Mouse (Mus musculus) embryonic stem cell, embryonic (primary cell): Measurements from ENCODE around the gene Slc8b1.

ENCODE experiments used
- CTCF ChIA-PET, 4 experiments: fragments of 300-600 bp in 2 of 4; fragments of 350-600 bp in 2 of 4; sonication (Branson Sonifier 250); formaldehyde crosslinking; loops; one replicate each; lab custom pipeline; 2022; ENCODE audit warnings: inconsistent platforms in 2 of 4; lab: Charles Lee
- POLR2A ChIA-PET, 4 experiments: fragments of 300-600 bp in 2 of 4; fragments of 350-600 bp in 2 of 4; sonication (Branson Sonifier 250); formaldehyde crosslinking; loops; one replicate each; lab custom pipeline; 2022; ENCODE audit warnings: antibody characterized with exemption in 4 of 4, inconsistent platforms in 1 of 4; lab: Charles Lee

Slc8b1 gene

DNA sequence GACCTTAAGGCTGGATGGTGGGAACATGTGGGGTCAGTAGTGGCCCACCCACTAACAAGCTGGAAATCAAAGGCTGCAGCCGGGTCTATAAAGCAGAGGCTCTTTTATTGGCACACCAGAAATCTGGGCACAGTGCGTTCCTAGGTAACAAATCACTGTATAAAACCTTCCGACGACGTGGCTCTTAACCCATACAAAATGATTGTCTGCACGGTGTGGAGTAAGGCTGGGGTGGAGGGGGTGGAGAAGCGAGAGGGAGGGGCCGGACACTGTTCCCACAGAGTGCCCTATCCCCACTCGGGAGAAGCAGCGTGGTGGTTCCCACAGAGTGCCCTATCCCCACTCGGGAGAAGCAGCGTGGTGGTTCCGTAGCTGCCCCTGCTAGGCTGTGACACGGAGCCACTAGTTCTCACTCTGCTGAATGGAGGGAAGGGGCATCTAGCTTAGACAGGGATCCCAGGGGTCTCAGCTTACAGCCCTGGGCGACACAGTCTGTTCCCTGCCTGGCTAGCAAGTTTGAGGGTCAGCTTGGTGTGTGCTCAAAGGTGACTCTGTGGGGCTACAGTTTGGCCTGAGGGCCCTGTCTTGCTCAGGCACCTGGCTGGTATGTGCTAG, 23.2 kb downstream of the Slc8b1 start:
- POLR2A ChIA-PET, result interaction anchor here in 2 of 4 experiments (0.6 to 1.6 kb wide), 6 partner anchors 9 to 129 kb away, joined by 3 to 6 read pairs (median 3); no protein-coding TSS in a partner anchor
- CTCF ChIA-PET, result interaction anchor here in 2 of 4 experiments (0.6 to 1.7 kb wide), 4 partner anchors 8 to 61 kb away, joined by 3 to 8 read pairs (median 4); no protein-coding TSS in a partner anchor

DNA sequence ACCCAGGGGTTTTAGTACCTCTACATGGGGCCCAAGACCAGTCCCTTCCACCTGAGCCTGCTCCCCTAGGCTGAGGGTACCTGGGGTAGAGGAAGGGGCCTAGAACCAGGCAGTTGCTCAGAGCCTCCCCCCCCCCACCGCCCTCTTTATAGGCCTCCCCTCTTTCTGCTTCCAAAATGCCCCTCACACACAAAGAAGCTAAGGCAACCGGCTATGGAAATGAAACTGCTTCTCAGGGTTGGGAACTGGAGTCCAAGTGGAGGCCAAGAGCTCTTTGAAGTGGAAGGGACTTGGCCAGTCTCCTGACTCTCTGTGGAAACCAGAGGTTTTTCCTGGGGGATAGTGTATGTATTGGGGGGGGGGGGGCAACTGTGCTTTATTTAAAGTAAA, 23.7 kb downstream of the Slc8b1 start:
- ChIA-PET POLR2A (interaction anchor here in 3 of 4 experiments (0.6 to 1.9 kb wide), 16 partner anchors 9 to 797 kb away, joined by 3 to 14 read pairs (median 3); partner anchors contain the start of gene Slc8b1 (in 1 of the 3)), CTCF (interaction anchor here in 3 of 4 experiments (0.6 to 1.7 kb wide), 10 partner anchors 9 to 428 kb away, joined by 3 to 8 read pairs (median 4); no protein-coding TSS in a partner anchor)

DNA sequence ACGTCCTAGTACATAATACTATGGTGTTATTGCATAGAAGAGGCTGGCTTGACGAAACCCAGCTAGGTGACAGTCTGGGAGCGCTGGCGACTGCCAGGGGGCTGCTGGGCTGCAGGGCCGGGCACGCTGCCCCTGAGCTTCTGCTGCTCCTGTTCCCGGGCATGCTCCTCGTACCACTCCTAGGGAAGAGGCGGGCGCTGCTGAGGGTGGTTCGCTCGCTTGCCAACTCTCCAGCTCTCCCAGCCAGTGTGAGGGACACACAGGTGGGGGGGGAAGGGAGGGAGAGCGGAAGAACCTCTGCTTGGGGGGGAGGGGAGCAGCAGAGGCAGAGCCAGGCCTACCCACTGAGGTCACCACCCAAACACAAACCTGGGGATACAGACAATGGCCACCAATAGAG, 25.1 kb downstream of the Slc8b1 start:
- POLR2A ChIA-PET, result interaction anchor here in 3 of 4 experiments (0.6 to 1.9 kb wide), 16 partner anchors 9 to 774 kb away, joined by 3 to 14 read pairs (median 4); partner anchors contain the start of gene Slc8b1 (in 1 of the 3)
- CTCF ChIA-PET, result interaction anchor here in 2 of 4 experiments (0.6 to 1.8 kb wide), 6 partner anchors 8 to 65 kb away, joined by 3 to 8 read pairs (median 6); no protein-coding TSS in a partner anchor

DNA sequence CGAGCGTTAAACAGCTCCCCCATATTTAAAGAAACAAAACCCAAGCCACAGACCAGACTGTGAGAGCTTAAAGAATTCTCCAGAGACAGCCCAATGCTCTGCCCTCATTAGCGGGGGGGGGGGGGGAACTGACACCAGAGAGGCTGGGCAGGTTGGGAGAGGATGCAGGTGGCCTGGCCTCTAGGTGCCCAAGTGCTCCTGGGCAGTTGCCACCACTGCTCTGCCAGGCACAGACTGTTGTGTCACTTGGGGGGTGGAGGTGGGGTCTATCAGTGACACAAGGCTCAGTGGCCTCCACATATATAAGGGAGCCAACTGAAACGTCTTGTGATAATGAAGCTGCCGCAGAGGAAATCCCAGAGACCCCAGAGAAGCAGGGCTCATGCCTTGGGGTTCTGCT, 25.7 kb downstream of the Slc8b1 start:
- ChIA-PET CTCF (interaction anchor here in 3 of 4 experiments (0.6 to 1.9 kb wide), 9 partner anchors 11 to 65 kb away, joined by 3 to 7 read pairs (median 5); no protein-coding TSS in a partner anchor), POLR2A (interaction anchor here in 2 of 4 experiments (0.5 to 1.9 kb wide), 12 partner anchors 12 to 703 kb away, joined by 3 to 14 read pairs (median 4); partner anchors contain the start of gene Slc8b1 (in 1 of the 2))

DNA sequence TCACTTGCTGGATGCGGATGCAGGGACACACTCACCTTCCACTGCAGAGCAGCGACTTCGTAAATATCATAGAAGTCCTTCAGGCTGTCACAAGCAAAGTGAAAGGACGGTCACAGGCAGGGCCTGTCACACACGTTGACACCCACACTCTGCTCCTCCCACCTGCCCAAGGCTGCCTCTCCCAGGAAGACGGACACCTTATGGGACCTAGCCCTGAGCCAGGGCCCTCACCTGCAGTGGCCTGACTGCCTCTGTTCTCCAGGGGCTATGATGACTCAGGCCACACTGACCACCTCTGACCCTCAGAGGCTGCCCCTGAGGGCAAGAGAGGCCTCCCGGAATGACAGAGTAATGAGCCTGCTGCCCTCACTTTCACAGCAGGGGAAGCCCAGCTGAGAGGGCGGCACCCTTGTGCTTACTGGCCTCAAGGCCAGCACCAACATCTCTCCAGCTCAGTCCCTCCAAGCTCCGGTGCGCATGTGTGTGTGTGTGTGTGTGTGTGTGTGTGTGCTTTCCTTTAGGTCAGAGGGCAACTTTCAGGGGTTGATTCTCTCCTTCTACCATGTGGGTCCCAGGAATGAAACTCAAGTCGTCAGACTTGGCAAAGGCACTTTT, 37.4 kb downstream of the Slc8b1 start:
- POLR2A ChIA-PET, result interaction anchor here in 2 of 4 experiments (0.7 to 2.3 kb wide), 3 partner anchors 10 to 64 kb away, joined by 3 to 6 read pairs (median 3); partner anchors contain the start of genes Ddx54 (in 1 of the 2) and Rita1 (in 1 of the 2)
- CTCF ChIA-PET, result interaction anchor here in 3 of 4 experiments (0.6 kb wide), 3 partner anchors 18 to 892 kb away, joined by 3 to 5 read pairs (median 3); no protein-coding TSS in a partner anchor

DNA sequence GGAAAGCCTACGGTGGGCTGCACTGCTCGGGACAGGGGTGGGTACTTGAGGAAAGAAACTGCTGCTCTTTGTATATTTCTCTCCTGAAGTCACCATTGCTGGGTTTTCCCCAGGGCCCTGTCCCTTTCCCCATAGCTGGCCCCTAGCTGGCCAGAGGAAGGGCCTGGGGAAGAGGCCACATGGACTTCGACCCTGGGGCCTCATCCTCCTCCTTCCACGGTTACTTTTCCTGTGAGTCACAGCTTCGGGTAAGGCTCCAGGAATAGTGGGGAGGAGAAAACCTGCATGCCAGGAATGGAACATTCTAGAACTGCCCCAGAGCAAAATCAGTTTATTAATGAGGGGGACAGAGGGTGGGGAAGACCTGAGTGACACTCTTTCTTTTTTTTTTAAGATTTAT, 39.2 kb downstream of the Slc8b1 start:
- ChIA-PET POLR2A (interaction anchor here in 3 of 4 experiments (0.6 to 1.3 kb wide), 4 partner anchors 8 to 335 kb away, joined by 3 to 5 read pairs (median 4); no protein-coding TSS in a partner anchor), CTCF (interaction anchor here in 3 of 4 experiments (0.6 to 1.0 kb wide), 4 partner anchors 47 to 85 kb away, joined by 3 to 7 read pairs (median 4); partner anchors contain the start of gene Plbd2 (in 2 of the 3))

DNA sequence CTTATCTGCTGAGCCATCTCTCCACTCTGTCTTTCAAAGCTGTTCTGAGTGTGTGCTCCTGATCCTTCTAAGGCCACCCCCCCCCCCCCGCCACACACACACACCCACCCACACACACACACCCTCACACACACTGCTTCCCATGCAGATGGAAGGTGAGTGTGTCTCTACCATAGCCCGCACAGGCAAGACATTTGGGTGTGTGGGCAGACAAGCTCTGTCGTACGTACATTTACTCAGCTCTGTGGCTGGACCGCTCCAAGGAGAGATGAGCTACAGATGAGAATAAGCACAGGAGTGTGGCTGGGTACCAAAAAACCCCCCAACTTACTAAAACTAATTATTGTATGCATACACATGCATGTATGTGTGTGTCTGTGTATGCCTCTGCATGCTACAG, 39.7 kb downstream of the Slc8b1 start:
- CTCF ChIA-PET, result interaction anchor here in 3 of 4 experiments (0.5 to 1.0 kb wide), 3 partner anchors 51 to 399 kb away, joined by 3 to 7 read pairs (median 3); no protein-coding TSS in a partner anchor
- POLR2A ChIA-PET, result interaction anchor here in 3 of 4 experiments (0.6 to 1.5 kb wide), 5 partner anchors 8 to 42 kb away, joined by 3 to 6 read pairs (median 4); no protein-coding TSS in a partner anchor

DNA sequence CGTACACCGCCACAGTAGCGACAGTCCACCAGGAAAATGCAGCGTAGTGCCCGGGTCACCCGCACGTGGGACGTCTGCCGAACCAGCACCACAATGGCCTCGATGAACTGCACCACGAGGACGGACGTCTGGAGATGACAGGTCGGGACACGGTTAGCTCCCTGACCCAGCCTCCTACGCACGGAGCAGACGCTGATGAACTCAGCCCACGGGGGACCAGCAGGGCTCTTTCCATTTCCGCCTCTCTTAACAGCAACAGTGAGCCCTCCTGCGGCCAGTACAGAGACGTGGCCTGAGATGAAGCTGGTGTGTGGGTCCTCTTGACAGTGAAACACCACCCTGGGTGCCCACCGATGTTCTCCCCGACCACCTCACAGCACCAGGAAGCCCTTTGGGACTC, 44.9 kb downstream of the Slc8b1 start:
- POLR2A ChIA-PET, result interaction anchor here in 3 of 4 experiments (0.9 to 1.3 kb wide), 4 partner anchors 8 to 79 kb away, joined by 3 read pairs; partner anchors contain the start of gene Sds (in 1 of the 3)
- CTCF ChIA-PET, result interaction anchor here in 1 of 4 experiments (0.7 kb wide), 1 partner anchor 70 kb away, joined by 4 read pairs; no protein-coding TSS in a partner anchor

DNA sequence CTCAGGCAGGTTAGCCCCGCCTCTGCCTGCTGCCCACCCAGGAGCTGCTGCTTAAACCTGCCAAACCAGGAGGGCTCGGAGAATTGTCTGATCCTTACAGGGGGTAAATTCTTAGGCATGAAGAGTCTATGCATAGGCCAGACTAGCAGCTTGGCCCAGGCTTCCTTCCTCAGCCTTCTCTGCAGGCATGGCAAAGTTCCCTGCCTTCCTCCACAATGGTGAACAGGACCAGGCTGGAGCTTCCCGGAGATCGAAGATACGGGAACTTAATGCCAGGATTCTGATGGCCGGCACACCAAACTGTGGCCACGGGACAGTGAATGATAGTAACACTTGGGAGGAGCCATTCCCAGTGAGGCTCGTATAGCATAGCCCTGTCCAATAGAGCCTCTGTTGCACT, 47.1 kb downstream of the Slc8b1 start:
- POLR2A ChIA-PET, result interaction anchor here in 3 of 4 experiments (0.6 to 1.6 kb wide), 18 partner anchors 8 to 1184 kb away, joined by 3 to 8 read pairs (median 4); partner anchors contain the start of genes Iqcd (in 1 of the 3), Slc8b1 (in 1 of the 3) and Tpcn1 (in 1 of the 3)
- CTCF ChIA-PET, result interaction anchor here in 3 of 4 experiments (0.5 to 2.2 kb wide), 4 partner anchors 47 to 101 kb away, joined by 3 to 6 read pairs (median 3); no protein-coding TSS in a partner anchor

DNA sequence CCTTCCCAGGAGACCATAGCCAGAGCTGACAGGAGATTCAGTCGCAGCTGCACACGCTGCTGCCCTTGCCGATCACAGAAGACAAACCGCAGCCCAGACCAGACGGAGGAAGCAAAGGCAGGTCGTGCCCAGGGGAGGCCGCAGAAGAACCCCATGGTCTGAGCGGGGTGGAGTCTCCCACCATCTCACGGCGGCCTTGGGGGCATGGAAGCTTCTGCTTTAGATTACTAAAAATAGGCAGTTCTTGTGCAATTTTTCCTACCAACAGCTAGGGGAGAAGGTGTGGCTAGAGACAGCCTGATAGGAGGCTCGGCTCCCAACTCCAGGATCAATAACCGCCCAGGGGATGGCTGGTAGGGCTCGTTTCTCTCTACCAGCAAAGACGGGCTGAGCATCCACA, 47.8 kb downstream of the Slc8b1 start:
- ChIA-PET POLR2A (interaction anchor here in 2 of 4 experiments (0.6 to 1.6 kb wide), 13 partner anchors 9 to 68 kb away, joined by 3 to 6 read pairs (median 3); partner anchors contain the start of genes Iqcd (in 1 of the 2), Slc8b1 (in 1 of the 2) and Tpcn1 (in 1 of the 2)), CTCF (interaction anchor here in 3 of 4 experiments (0.6 to 2.2 kb wide), 3 partner anchors 44 to 47 kb away, joined by 3 to 6 read pairs (median 4); no protein-coding TSS in a partner anchor)

DNA sequence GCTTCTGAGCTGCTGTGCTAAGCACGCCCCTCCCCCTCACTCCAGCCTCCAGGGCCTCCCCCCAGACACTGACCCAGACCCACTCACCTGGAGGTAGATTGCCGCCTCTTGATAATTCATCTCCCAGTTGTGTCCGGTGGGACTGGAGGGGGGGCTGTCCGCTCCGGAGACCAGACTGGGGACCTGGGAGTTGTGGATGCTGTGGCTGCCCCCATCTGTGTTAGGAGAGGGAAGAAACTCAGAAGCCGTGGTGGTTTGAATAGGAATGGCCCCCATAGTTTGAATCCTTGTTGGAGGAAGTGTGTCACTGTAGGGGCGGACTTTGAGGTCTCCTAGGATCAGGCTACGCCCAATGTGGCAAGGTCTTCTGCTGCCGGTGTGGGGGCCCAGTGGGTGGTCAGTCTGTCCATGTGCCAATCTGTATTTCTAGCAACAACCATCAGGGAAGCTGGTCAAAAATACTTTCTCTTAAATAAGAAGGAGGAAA, 49.2 kb downstream of the Slc8b1 start:
- CTCF ChIA-PET, result interaction anchor here in 2 of 4 experiments (0.6 to 0.9 kb wide), 6 partner anchors 18 to 409 kb away, joined by 3 to 5 read pairs (median 4); no protein-coding TSS in a partner anchor
- POLR2A ChIA-PET, result interaction anchor here in 3 of 4 experiments (0.6 to 1.8 kb wide), 10 partner anchors 9 to 1751 kb away, joined by 3 to 7 read pairs (median 4); partner anchors contain the start of gene Plbd2 (in 1 of the 3)

DNA sequence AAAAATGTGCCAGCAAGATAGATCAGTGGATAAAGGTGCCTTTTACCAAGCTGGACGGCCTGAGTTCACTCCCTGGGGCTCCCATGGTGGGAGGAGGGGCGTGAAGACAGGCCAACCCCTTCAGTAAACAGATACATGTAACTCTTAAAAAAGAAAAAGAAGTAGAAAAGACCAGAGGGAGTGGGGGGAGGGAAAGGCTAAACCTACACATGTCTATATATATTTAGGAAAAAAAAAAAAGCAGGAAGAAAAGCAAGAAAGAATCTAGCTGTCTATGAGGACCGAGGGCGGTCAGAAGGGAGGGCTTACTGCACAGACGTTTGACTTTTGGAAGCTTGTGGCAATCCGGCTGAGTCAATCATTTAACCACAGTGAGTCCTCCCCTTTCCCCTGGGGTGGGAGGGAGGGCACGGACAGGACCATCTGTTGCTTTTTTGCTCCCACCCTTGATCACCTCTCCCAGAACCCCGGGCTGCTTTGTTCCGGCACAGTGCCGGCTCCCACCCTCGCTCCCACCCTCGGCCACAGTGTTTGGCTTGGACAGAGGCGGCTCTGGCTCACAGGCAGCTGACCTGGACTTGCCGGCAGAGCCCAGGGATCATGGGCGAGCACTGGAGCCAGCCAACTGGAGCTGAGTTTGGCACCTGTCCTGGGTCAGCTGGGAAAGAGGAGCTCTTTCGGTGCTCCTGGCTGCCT, 49.8 kb downstream of the Slc8b1 start:
- CTCF ChIA-PET, result interaction anchor here in 3 of 4 experiments (0.6 to 1.0 kb wide), 9 partner anchors 12 to 408 kb away, joined by 3 to 5 read pairs (median 4); no protein-coding TSS in a partner anchor
- POLR2A ChIA-PET, result interaction anchor here in 3 of 4 experiments (0.6 to 1.8 kb wide), 23 partner anchors 10 to 1750 kb away, joined by 3 to 7 read pairs (median 4); partner anchors contain the start of gene Plbd2 (in 1 of the 3)

DNA sequence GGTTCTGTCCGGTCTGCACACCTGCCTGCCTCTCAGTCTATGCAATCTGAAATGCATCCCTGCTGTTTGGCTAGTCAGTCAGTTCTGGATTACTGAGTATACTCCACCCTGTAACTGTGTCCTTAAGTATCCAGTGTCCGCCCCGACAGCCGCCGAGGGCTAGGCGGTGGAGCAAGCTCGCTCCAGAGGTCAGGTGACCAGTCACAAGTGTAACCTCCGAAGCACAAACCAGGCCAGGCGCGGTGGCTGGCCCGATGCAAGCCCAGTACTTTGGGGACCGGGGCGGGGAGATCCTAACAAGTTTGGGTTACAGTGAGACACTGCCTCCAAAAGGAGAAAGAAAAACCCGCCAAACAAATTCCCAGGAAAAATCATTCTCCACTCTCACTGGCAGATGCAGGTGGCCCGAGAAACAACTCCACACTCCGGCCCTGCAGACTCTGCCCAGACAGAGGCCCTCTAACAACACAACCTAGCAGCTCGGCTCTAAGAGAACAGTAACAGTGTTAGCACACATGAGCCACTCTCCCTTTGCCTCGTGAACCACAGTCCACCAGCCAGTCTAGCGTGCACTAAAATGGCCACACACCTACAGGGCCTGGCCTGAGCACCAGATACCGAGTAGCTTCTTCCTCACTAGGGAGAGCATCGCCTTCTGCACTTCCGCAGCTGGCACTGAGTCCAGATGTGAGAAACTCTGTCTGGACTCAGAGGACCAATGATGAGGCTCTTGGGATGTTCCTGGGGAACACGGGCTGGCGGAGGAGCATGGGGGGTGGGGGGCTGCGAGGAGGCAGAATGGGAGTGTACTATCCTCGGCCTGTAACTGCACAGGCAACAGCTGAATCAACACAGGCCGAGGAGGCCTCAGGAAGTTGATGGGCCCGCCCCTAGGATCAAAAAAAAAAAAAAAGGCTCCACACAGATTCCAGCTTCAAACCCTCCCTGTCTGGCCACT, 52.3 kb downstream of the Slc8b1 start:
- ChIA-PET POLR2A (interaction anchor here (0.5 to 3.0 kb wide), 72 partner anchors 7 to 1467 kb away, joined by 3 to 37 read pairs (median 4); partner anchors contain the start of genes Iqcd (in 3 of the 4), Tpcn1 (in 3 of the 4), Ddx54 (in 2 of the 4) and Rita1 (in 2 of the 4)), CTCF (interaction anchor here (0.5 to 2.3 kb wide), 28 partner anchors 9 to 570 kb away, joined by 3 to 23 read pairs (median 4); partner anchors contain the start of genes Iqcd (in 1 of the 4) and Tpcn1 (in 1 of the 4))

DNA sequence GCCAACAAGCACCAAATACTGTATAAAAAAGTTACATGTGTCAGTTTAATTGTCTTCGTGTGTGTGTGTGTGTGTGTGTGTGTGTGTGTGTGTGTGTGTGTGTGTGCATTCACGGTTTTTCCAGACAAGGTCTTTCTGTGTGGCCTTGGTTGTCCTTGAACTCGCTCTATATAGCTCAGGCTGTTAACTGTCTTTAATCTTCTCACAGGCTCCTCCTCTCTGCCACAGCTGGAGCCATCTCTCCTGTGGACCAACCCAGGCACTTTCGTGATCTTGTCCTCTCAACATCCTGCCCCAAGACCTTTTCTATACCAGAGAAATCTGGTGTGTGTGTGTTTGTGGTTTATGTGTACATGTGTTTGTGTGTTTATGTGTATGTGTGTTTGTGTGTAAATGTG, 52.9 kb downstream of the Slc8b1 start:
- ChIA-PET CTCF (interaction anchor here (0.5 to 2.3 kb wide), 30 partner anchors 9 to 571 kb away, joined by 3 to 23 read pairs (median 4); partner anchors contain the start of genes Iqcd (in 2 of the 4) and Tpcn1 (in 2 of the 4)), POLR2A (interaction anchor here (0.5 to 3.0 kb wide), 66 partner anchors 8 to 1467 kb away, joined by 3 to 37 read pairs (median 4); partner anchors contain the start of genes Iqcd (in 3 of the 4), Tpcn1 (in 3 of the 4), Ddx54 (in 2 of the 4) and Rita1 (in 2 of the 4))
